Mouse (Mus musculus) CH12.LX (cell line): ENCODE measurements around the gene Ppp4c. TPM values are rescaled to one million over a fixed set of nuclear protein-coding genes. Genes with fewer than 3 reads are reported as not detected.
"Not testable (repeated sequence)": the region's sequence is repeated elsewhere in the genome, so short reads cannot be mapped to it uniquely, and the experiment has no call there.

Source experiments
- DNase-seq: peaks from one replicate; pipeline ENCODE4 v3.0.0-alpha.2; 2013; ENCODE audit errors: extremely low read depth
- H3K27ac ChIP-seq: 2 replicates; pipeline ENCODE4 v1.5.1; 2012; ENCODE audit warnings: low read depth, mild to moderate bottlenecking, control low read depth, moderate library complexity; ENCODE audit not compliant: insufficient read depth
- H3K27me3 ChIP-seq: replicated peaks from 2 replicates; pipeline ENCODE3; 2012; ENCODE audit warnings: inconsistent platforms
- H3K36me3 ChIP-seq, 2 experiments: replicated peaks in 1 of 2; 2 replicates each; pipeline versions ENCODE3 to v1.6.1; 2012; ENCODE audit warnings: inconsistent platforms in 1 of 2, low read length in 1 of 2, mild to moderate bottlenecking in 1 of 2, mixed read lengths in 1 of 2, moderate library complexity in 1 of 2; ENCODE audit not compliant: control insufficient read depth in 1 of 2, insufficient read depth in 1 of 2
- H3K4me1 ChIP-seq, 2 experiments: 2 replicates each; pipeline ENCODE4 v1.6.1; 2012; ENCODE audit warnings: inconsistent platforms in 1 of 2, moderate library complexity in 1 of 2; ENCODE audit not compliant: insufficient read depth in 2 of 2, control insufficient read depth in 1 of 2
- H3K4me2 ChIP-seq: 2 replicates; pipeline ENCODE4 v1.6.1; 2012; ENCODE audit warnings: low read depth, mild to moderate bottlenecking, control low read depth; ENCODE audit not compliant: poor library complexity, insufficient read depth, severe bottlenecking
- H3K4me3 ChIP-seq, 3 experiments: fragments of 150-350 bp in 1 of 3; sonication (generic) in 1 of 3; replicated peaks in 1 of 3; 2 replicates each; pipeline versions ENCODE3 to v1.5.1; 2011 to 2012; ENCODE audit warnings: low read depth in 2 of 3, low read length in 2 of 3, mild to moderate bottlenecking in 2 of 3, moderate library complexity in 2 of 3, control low read depth in 1 of 3, improper control_type of control experiment in 1 of 3, inconsistent platforms in 1 of 3, mixed read lengths in 1 of 3; ENCODE audit not compliant: poor library complexity in 1 of 3
- H3K79me2 ChIP-seq: replicated peaks from 2 replicates; pipeline ENCODE4 v1.6.1; 2012; ENCODE audit warnings: mild to moderate bottlenecking, moderate library complexity; ENCODE audit not compliant: control insufficient read depth, poor library complexity, insufficient read depth, severe bottlenecking; ENCODE audit errors: extremely low read depth
- H3K9ac ChIP-seq: 2 replicates; pipeline ENCODE4 v1.6.1; 2012; ENCODE audit warnings: low read depth, mild to moderate bottlenecking, control low read depth, moderate library complexity; ENCODE audit not compliant: insufficient read depth
- H3K9me3 ChIP-seq: replicated peaks from 2 replicates; pipeline ENCODE3; 2012; ENCODE audit warnings: low read length, inconsistent platforms, mixed read lengths
- CTCF ChIP-seq, 2 experiments: IDR thresholded peaks in 1 of 2; conservative IDR thresholded peaks in 1 of 2; 2 replicates each; pipeline ENCODE4 v1.5.1; 2011 to 2012; ENCODE audit warnings: low read depth in 2 of 2, low read length in 2 of 2, improper control_type of control experiment in 1 of 2, inconsistent platforms in 1 of 2, mild to moderate bottlenecking in 1 of 2, moderate library complexity in 1 of 2
- MAX ChIP-seq: IDR thresholded peaks from 2 replicates; pipeline ENCODE4 v1.6.1; 2011; ENCODE audit warnings: low read length, improper control_type of control experiment
- MAZ ChIP-seq: IDR thresholded peaks from 2 replicates; pipeline ENCODE4 v1.6.1; 2012; ENCODE audit warnings: low read depth, mild to moderate bottlenecking, inconsistent platforms, low read length, improper control_type of control experiment, moderate library complexity
- MXI1 ChIP-seq: IDR thresholded peaks from 2 replicates; pipeline ENCODE4 v1.6.1; 2011; ENCODE audit warnings: mild to moderate bottlenecking, low read depth, low read length, improper control_type of control experiment
- MYC ChIP-seq: IDR thresholded peaks from 2 replicates; pipeline ENCODE4 v1.6.1; 2011; ENCODE audit warnings: low read depth, mild to moderate bottlenecking, improper control_type of control experiment, low read length
- PAX5 ChIP-seq: IDR thresholded peaks from 2 replicates; pipeline ENCODE4 v1.6.1; 2012; ENCODE audit warnings: low read length, inconsistent platforms, mixed read lengths
- POLR2A ChIP-seq: IDR thresholded peaks from 2 replicates; pipeline ENCODE4 v1.6.1; 2011; ENCODE audit warnings: low read depth, mild to moderate bottlenecking, improper control_type of control experiment, low read length
- RAD21 ChIP-seq: IDR thresholded peaks from 2 replicates; pipeline ENCODE4 v1.6.1; 2011; ENCODE audit warnings: low read depth, mild to moderate bottlenecking, low read length, improper control_type of control experiment, moderate library complexity
- RCOR1 ChIP-seq: conservative IDR thresholded peaks from 2 replicates; pipeline ENCODE4 v1.6.1; 2012; ENCODE audit warnings: low read depth, mild to moderate bottlenecking, inconsistent platforms, low read length, improper control_type of control experiment
- SMC3 ChIP-seq: IDR thresholded peaks from 2 replicates; pipeline ENCODE4 v1.6.1; 2011; ENCODE audit warnings: low read depth, low read length, improper control_type of control experiment
- USF2 ChIP-seq: conservative IDR thresholded peaks from 2 replicates; pipeline ENCODE4 v1.6.1; 2011; ENCODE audit warnings: low read depth, low read length, improper control_type of control experiment
- dilution Hi-C: fragments of 300-500 bp; cut with MboI; formaldehyde crosslinking; loops from 2 replicates; pipeline ENCODE4 v1.14.3; 2020; ENCODE audit warnings: low sequenced_read_pairs; ENCODE audit not compliant: extremely low pct_unique_long_range_greater_than_20kb, extremely low pct_ligation_motif_present
- in situ Hi-C: fragments of 300-500 bp; cut with MboI; formaldehyde crosslinking; loops from 3 replicates; pipeline ENCODE4 v1.14.3; 2019; ENCODE audit warnings: low sequenced_read_pairs, low pct_ligation_motif_present, low pct_unique_long_range_greater_than_20kb, mixed read lengths
- polyA plus RNA-seq: library from polyadenylated mRNA; unstranded; fragments of >175 nt; gene quantifications from 2 replicates; pipeline ENCODE4 v1.2.1, GENCODE M21; 2012; ENCODE audit warnings: low read depth; ENCODE audit not compliant: insufficient read length
- total RNA-seq, 2 experiments: library from RNA; depleted of rRNA; stranded (reverse); fragments of 300-350 nt in 1 of 2; fragments of >200 nt in 1 of 2; gene quantifications; 2 replicates each; pipeline ENCODE4 v1.2.3; 2012 to 2014

Gene Ppp4c
- total and polyA plus RNA-seq, 3 experiments: 161 to 213 (median 195) TPM

DNA sequence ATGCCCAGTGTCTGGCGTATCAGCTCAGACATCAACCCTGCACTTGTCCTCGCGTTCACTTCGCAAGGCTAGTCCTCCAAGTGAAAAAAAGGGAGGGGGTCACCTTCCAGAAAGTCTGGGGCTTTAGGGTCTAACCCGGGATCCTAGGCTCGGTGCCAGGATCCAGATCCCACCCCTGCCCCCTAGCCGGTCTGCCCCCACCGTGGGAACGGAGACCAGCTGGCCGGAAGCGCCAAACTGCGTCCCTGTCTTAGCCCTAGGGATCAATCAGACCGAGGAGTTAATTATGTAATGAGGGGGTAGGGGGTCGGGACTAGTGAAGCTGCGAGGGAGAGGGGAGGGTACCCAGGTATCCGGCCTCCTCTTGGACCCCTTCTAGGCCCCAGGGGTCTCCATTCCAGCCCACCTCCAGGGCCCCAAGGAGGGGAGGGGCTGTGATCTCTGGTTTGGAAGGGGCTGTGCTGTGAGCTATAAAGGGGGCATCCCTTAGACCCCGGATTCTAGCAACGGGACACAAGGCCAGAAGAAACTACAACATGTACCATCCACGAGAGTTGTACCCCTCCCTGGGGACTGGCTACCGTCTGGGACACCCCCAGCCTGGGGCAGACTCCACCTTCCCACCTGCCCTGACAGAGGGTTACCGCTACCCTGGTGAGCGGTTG is 11.2 kb downstream of the Ppp4c start, which contains the start of gene Tbx6:
Gene Tbx6 (plus strand): TSS at position 513 of the 665 bp plus-strand sequence.
- in situ Hi-C loops (loop anchor here (5.0 kb wide), 3 partner anchors 79 to 996 kb away; partner anchors contain the start of gene Setd1a), dilution Hi-C loops (no loop called here)
- Histone ChIP-seq H3K79me2 (peaks cover 2% of the 10 kb centered on the region; the same call in 1 of the 2 replicates), H3K36me3 (peaks cover 69 to 82% of the 10 kb centered on the region in 2 experiments), H3K4me1 (peaks cover 11 to 74% of the 10 kb centered on the region in 2 experiments), H3K27ac (peak within 1 kb of the TSS; percentile 14; the same call in 1 of the 2 replicates), H3K4me3 (peak within 1 kb of the TSS in 2 of 3 experiments; percentile 2 to 34), H3K4me2 (peak within 1 kb of the TSS; percentile 3; the same call in 1 of the 2 replicates), H3K27me3 (no peaks in the 10 kb centered on the region), H3K9ac (peak within 1 kb of the TSS; percentile 37; the same call in 1 of the 2 replicates), H3K9me3 (peaks cover 5% of the 10 kb centered on the region)
- TF ChIP-seq PAX5: no peak
- TF ChIP-seq MAZ: 0 out of 2 replicates have a peak, but pooled peaks have one; percentile 4
- TF ChIP-seq RAD21: no peak
- DNase-seq: no peak

- dilution Hi-C loops (no loop called here), in situ Hi-C loops (loop anchor here (5.0 kb wide), 3 partner anchors 78 to 997 kb away; partner anchors contain the start of gene Setd1a)
- DNase-seq: peak; percentile 80
- no peak overlapping the region for H3K27ac ChIP-seq
- no peak overlapping the region for H3K9ac ChIP-seq
- no peaks in the 10 kb centered on the region for H3K27me3 ChIP-seq
- peaks cover 14 to 82% of the 10 kb centered on the region in 2 experiments for H3K4me1 ChIP-seq
- peaks cover 63 to 76% of the 10 kb centered on the region in 2 experiments for H3K36me3 ChIP-seq
- H3K4me2 ChIP-seq: no peak overlapping the region
- no peak overlapping the region for H3K4me3 ChIP-seq
- H3K79me2 ChIP-seq: peaks cover 2% of the 10 kb centered on the region; the same call in 1 of the 2 replicates
- peaks cover 5% of the 10 kb centered on the region for H3K9me3 ChIP-seq
- peak; percentile 74 for TF ChIP-seq SMC3
- peak; percentile 27 for TF ChIP-seq RAD21
- TF ChIP-seq USF2: peak; percentile 24; the same call in 1 of the 2 replicates
- TF ChIP-seq MAX: peak; percentile 43; the same call in 1 of the 2 replicates
- TF ChIP-seq POLR2A: peak; percentile 27; the same call in 1 of the 2 replicates
- peak; percentile 68 for TF ChIP-seq MYC
- peak; percentile 80 to 85; a peak in 3 of 4 replicates for TF ChIP-seq CTCF (conservative IDR thresholded peaks at IDR 0.05 in 1 of 2, IDR thresholded peaks at IDR 0.05 in 1 of 2; ENCODE audit: low read depth in 2 of 2, low read length in 2 of 2)
- no peak for TF ChIP-seq MXI1
- TF ChIP-seq RCOR1: no peak
- TF ChIP-seq, all 38 proteins: peak for 7
Observed at GRCm38 (mm10) chr7:126779983-126780970, 12.0 kb downstream of the Ppp4c start.

DNA sequence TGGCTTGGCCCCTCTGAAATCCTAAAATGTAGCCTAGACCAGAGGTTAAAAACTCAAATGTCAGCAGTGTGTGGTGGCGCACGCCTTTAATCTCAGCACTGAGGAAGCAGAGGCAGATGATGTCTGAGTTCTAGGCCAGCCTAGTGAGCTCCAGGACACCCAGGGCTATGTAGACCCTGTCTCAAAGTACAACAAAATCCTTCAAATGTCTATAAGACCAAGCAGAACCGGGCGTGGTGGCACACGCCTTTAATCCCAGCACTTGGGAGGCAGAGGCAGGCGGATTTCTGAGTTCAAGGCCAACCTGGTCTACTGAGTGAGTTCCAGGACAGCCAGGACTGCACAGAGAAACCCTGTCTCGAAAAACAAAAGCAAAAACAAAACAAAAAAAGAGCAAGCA is 13.2 kb downstream of the Ppp4c start:
- H3K4me2 ChIP-seq: not testable (repeated sequence)

More for the DNA sequence above, 13.2 kb downstream of the Ppp4c start:
- H3K4me3 ChIP-seq, H3K9ac ChIP-seq, in situ Hi-C loops, H3K27me3 ChIP-seq, H3K9me3 ChIP-seq, dilution Hi-C loops, H3K27ac ChIP-seq, H3K79me2 ChIP-seq, DNase-seq: not testable (repeated sequence)
- peaks cover 51 to 64% of the 10 kb centered on the region in 2 experiments for H3K36me3 ChIP-seq
- H3K4me1 ChIP-seq: peaks cover 14 to 81% of the 10 kb centered on the region in 2 experiments
